Comparison of ENCODE assay signal across 10 mouse cellular contexts in the genomic region with DNA sequence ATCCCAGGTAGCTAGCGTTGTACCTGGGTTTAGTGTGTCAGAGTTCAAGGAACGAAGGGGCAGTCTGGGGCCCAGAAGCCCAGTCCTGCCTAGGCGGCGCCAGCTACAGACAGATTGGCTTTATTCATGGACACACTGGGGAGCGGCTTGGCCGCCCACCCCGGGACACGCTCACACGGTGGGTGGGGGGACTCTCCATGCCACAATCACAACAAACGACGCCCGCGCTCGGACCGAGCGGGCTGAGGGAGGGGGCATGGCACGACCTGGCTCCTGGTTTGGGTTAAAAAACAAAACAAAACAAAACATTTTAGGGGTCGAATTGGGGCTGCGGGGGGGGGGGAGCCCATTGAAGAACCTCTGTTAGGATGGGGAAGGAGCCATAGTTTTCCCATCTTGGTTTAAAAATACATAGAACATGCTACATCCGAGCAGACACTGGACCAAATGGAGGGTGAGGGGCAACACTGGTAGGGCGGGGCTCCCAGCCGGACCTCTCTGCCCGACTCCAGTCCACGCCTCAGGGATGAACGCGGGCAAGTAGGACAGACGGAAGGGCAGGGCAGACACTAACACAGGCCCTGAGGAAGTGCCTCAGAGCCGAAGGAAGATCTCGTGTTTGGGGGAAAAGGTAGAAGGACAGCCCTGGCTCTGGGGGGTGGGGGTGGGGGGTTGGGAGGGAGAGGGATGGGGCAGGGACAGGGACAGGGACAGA. TPM values are rescaled to one million over a fixed set of nuclear protein-coding genes. Genes with fewer than 3 reads are reported as not detected.
DNase-seq lines count a peak whose midpoint lies in the region; ATAC-seq and TF ChIP-seq lines count a peak whose summit lies in the region.
"Had no signal": no experiment of that assay in that cellular context is flagged by ENCODE, and none has a peak within 500 bp of the region (broad histone marks: within the 10 kb centered on the region; RNA-seq: fewer than 3 reads in every experiment).

No protein-coding gene starts in this region.

- no peak overlapping the region for H3ac ChIP-seq in myocyte (ENCODE audit: control insufficient read depth, insufficient read length)

- TF ChIP-seq POLR2A in myocyte (IDR thresholded peaks at IDR 0.05; ENCODE audit: insufficient read length, low read depth), result no peak

- under 1% methylated on average over 29 of the region's 29 CpGs for WGBS in embryonic facial prominence, embryonic 11.5 days
- under 1% methylated on average over 29 of the region's 29 CpGs for WGBS in hindbrain, postnatal 0 days

- peak; percentile 1; the same call in 1 of the 2 replicates for TF ChIP-seq CTCF in layer of hippocampus, adult 2 months (conservative IDR thresholded peaks at IDR 0.05)
- TF ChIP-seq CTCF in hindbrain, postnatal 0 days (IDR thresholded peaks at IDR 0.05; ENCODE audit: low read depth), result no peak

- ATAC-seq in embryonic facial prominence, embryonic 11.5 days (replicated peaks; ENCODE audit: insufficient number of reproducible peaks, low FRiP score, low TSS enrichment, low read depth), result no peak; the same call in 1 of the 2 replicates
- no peak; the same call in 1 of the 2 replicates for ATAC-seq in hindbrain, postnatal 0 days

- no peaks in the 10 kb centered on the region for H3K9me3 ChIP-seq in embryonic facial prominence, embryonic 11.5 days (replicated peaks; ENCODE audit: control insufficient read depth, low read length)
- no peaks in the 10 kb centered on the region for H3K9me3 ChIP-seq in hindbrain, postnatal 0 days (ENCODE audit: low read length)

- peak overlapping the region; percentile 76 for H3K4me2 ChIP-seq in embryonic facial prominence, embryonic 11.5 days (ENCODE audit: low read depth, low read length)
- peak overlapping the region; percentile 56 for H3K4me2 ChIP-seq in hindbrain, postnatal 0 days (ENCODE audit: low read depth, low read length)
- peak overlapping the region; percentile 77 for H3K4me2 ChIP-seq in myocyte (ENCODE audit: low read depth)

- 0 out of 2 replicates have a peak, but pooled peaks cover 2% of the 10 kb centered on the region for H3K4me1 ChIP-seq in embryonic facial prominence, embryonic 11.5 days (ENCODE audit: control insufficient read depth, insufficient read depth, low read length)
- H3K4me1 ChIP-seq in hindbrain, postnatal 0 days (ENCODE audit: insufficient read depth, low read length), result peaks cover 32% of the 10 kb centered on the region

- peak overlapping the region; percentile 47 for H3K4me3 ChIP-seq in layer of hippocampus, adult 2 months
- peak overlapping the region; percentile 30 for H3K4me3 ChIP-seq in embryonic facial prominence, embryonic 11.5 days (ENCODE audit: low read depth, low read length)
- peak overlapping the region; percentile 38 for H3K4me3 ChIP-seq in hindbrain, postnatal 0 days (ENCODE audit: low read length)
- peak overlapping the region; percentile 1 for H3K4me3 ChIP-seq in myocyte

- intact Hi-C loops in gastrocnemius, postnatal 36 days (cut with DNase I), result no loop called here

- peak overlapping the region; percentile 96 for H3K27ac ChIP-seq in layer of hippocampus, adult 2 months
- H3K27ac ChIP-seq in embryonic facial prominence, embryonic 11.5 days (replicated peaks; ENCODE audit: low read depth, low read length), result no peak overlapping the region
- H3K27ac ChIP-seq in hindbrain, postnatal 0 days, result peak overlapping the region; percentile 92
- H3K27ac ChIP-seq: macrophage had no signal

- H3K36me3 ChIP-seq in embryonic facial prominence, embryonic 11.5 days (replicated peaks; ENCODE audit: control insufficient read depth, insufficient read depth, low read depth, low read length), result no peaks in the 10 kb centered on the region
- no peaks in the 10 kb centered on the region for H3K36me3 ChIP-seq in hindbrain, postnatal 0 days (ENCODE audit: insufficient read depth, low read length)
- H3K36me3 ChIP-seq in myocyte (ENCODE audit: control insufficient read depth, insufficient read depth), result no peaks in the 10 kb centered on the region

- H3K79me2 ChIP-seq in myocyte (ENCODE audit: control insufficient read depth, insufficient read depth), result no peaks in the 10 kb centered on the region

- no peak overlapping the region for H3K9ac ChIP-seq in embryonic facial prominence, embryonic 11.5 days (replicated peaks; ENCODE audit: low read length)
- peak overlapping the region; percentile 17 for H3K9ac ChIP-seq in hindbrain, postnatal 0 days (replicated peaks; ENCODE audit: low read length)

- DNase-seq in layer of hippocampus, adult 2 months (ENCODE audit: low spot score in 2 of 2), result no peak
- DNase-seq in layer of hippocampus, adult 9-11 months, result no peak
- no peak for DNase-seq in embryonic facial prominence, embryonic 11.5 days (ENCODE audit: low spot score)
- DNase-seq in hindbrain, postnatal 0 days (ENCODE audit: low spot score), result no peak
- no peak for DNase-seq in gastrocnemius, postnatal 36 days
- DNase-seq in left cerebral cortex, adult 11 months (ENCODE audit: low spot score), result no peak
- DNase-seq in B cell, adult 2 months, result no peak

- H3K27me3 ChIP-seq in embryonic facial prominence, embryonic 11.5 days (ENCODE audit: control insufficient read depth, insufficient read depth, low read length), result peaks cover 10% of the 10 kb centered on the region
- H3K27me3 ChIP-seq in hindbrain, postnatal 0 days (ENCODE audit: insufficient read depth, low read length), result no peaks in the 10 kb centered on the region
- peaks cover 36% of the 10 kb centered on the region for H3K27me3 ChIP-seq in myocyte (ENCODE audit: control insufficient read depth, insufficient read depth, insufficient read length)

TF ChIP-seq in myocyte, 11 proteins besides CTCF, POLR2A, EP300 and RAD21:
- no peak for TF ChIP-seq MYOG (IDR thresholded peaks at IDR 0.05; ENCODE audit: control insufficient read depth in 1 of 3, insufficient read depth in 1 of 3, insufficient read length in 2 of 3, low read depth in 2 of 3)
- TF ChIP-seq POLR2AphosphoS2 (IDR thresholded peaks at IDR 0.05; ENCODE audit: insufficient read length, low read depth), result no peak
- no peak for TF ChIP-seq TCF3 (IDR thresholded peaks at IDR 0.05; ENCODE audit: insufficient read length, low read depth)
- TF ChIP-seq CEBPB (IDR thresholded peaks at IDR 0.05; ENCODE audit: insufficient read depth, poor library complexity, severe bottlenecking), result no peak
- no peak for TF ChIP-seq MAX (IDR thresholded peaks at IDR 0.05; ENCODE audit: low read depth)
- TF ChIP-seq USF1 (IDR thresholded peaks at IDR 0.05; ENCODE audit: low read depth), result no peak
- TF ChIP-seq TCF12 (IDR thresholded peaks at IDR 0.05; ENCODE audit: insufficient read depth, poor library complexity, severe bottlenecking), result no peak
- no peak for TF ChIP-seq MYOD1 (IDR thresholded peaks at IDR 0.05; ENCODE audit: control insufficient read depth in 1 of 3, insufficient read length in 2 of 3, low read depth in 2 of 3)
- no peak for TF ChIP-seq REST (IDR thresholded peaks at IDR 0.05; ENCODE audit: insufficient read depth, insufficient read length)
- TF ChIP-seq E2F4 (IDR thresholded peaks at IDR 0.05; ENCODE audit: insufficient read depth), result no peak
- TF ChIP-seq SRF (IDR thresholded peaks at IDR 0.05; ENCODE audit: control insufficient read depth, insufficient read length, low read depth), result no peak

RNA-seq across cellular contexts. Expression of gene Sncb, which starts 7.5 kb away (rescaled TPM):
- 100 to 1,000 TPM; 655 to 657 TPM for total RNA-seq in layer of hippocampus, adult 2 months (2021)
- polyA plus RNA-seq in embryonic facial prominence, embryonic 11.5 days (2014; fragmentation: Nextera tagmentation; extraction: Ambion mirVana), result 0.36 and 0.46 TPM in 2 replicates
- 96.8 and 111 TPM in 2 replicates for total RNA-seq in hindbrain, postnatal 0 days (2014; rRNA removed)
- 202 and 222 TPM in 2 replicates for polyA plus RNA-seq in hindbrain, postnatal 0 days (2015; fragmentation: Nextera tagmentation; extraction: Ambion mirVana)
- polyA plus RNA-seq in myocyte (2012; fragmentation: generic; extraction: Trizol), result not detected
- total RNA-seq in gastrocnemius, postnatal 36 days (2021), result not detected
- polyA plus RNA-seq: macrophage had no signal

RNA-seq across cellular contexts. Expression of gene Gprin1, which starts 9.2 kb away (rescaled TPM):
- 100 to 1,000 TPM; 146 to 150 TPM for total RNA-seq in layer of hippocampus, adult 2 months (2021)
- polyA plus RNA-seq in embryonic facial prominence, embryonic 11.5 days (2014; fragmentation: Nextera tagmentation; extraction: Ambion mirVana), result 3.0 and 3.4 TPM in 2 replicates
- total RNA-seq in hindbrain, postnatal 0 days (2014; rRNA removed), result 146 and 153 TPM in 2 replicates
- 18.3 and 19.9 TPM in 2 replicates for polyA plus RNA-seq in hindbrain, postnatal 0 days (2015; fragmentation: Nextera tagmentation; extraction: Ambion mirVana)
- polyA plus RNA-seq in myocyte (2012; fragmentation: generic; extraction: Trizol), result 0.11 TPM
- not detected for total RNA-seq in gastrocnemius, postnatal 36 days (2021)
- polyA plus RNA-seq: macrophage had no signal

RNA-seq across cellular contexts. Expression of gene Eif4e1b, which starts 24.9 kb away (rescaled TPM):
- total RNA-seq in layer of hippocampus, adult 2 months (2021), result not detected
- not detected in 2 replicates for polyA plus RNA-seq in embryonic facial prominence, embryonic 11.5 days (2014; fragmentation: Nextera tagmentation; extraction: Ambion mirVana)
- not detected in 2 replicates for total RNA-seq in hindbrain, postnatal 0 days (2014; rRNA removed)
- polyA plus RNA-seq in hindbrain, postnatal 0 days (2015; fragmentation: Nextera tagmentation; extraction: Ambion mirVana), result not detected in 2 replicates
- not detected for polyA plus RNA-seq in myocyte (2012; fragmentation: generic; extraction: Trizol)
- total RNA-seq in gastrocnemius, postnatal 36 days (2021), result not detected
- polyA plus RNA-seq: frontal cortex, adult 2 months; macrophage had no signal

RNA-seq across cellular contexts. Expression of gene Tspan17, which starts 30.3 kb away (rescaled TPM):
- total RNA-seq in layer of hippocampus, adult 2 months (2021), result 10 to 100 TPM; 96.7 to 97.7 TPM
- 6.7 and 8.5 TPM in 2 replicates for polyA plus RNA-seq in embryonic facial prominence, embryonic 11.5 days (2014; fragmentation: Nextera tagmentation; extraction: Ambion mirVana)
- 53.2 and 60.5 TPM in 2 replicates for total RNA-seq in hindbrain, postnatal 0 days (2014; rRNA removed)
- polyA plus RNA-seq in hindbrain, postnatal 0 days (2015; fragmentation: Nextera tagmentation; extraction: Ambion mirVana), result 143 and 153 TPM in 2 replicates
- 65.3 TPM for polyA plus RNA-seq in myocyte (2012; fragmentation: generic; extraction: Trizol)
- total RNA-seq in gastrocnemius, postnatal 36 days (2021), result 10 to 100 TPM; 16.3 to 23.4 TPM

RNA-seq across cellular contexts. Expression of gene Cdhr2, which starts 57.7 kb away (rescaled TPM):
- under 1 TPM; 0.33 to 0.44 TPM for total RNA-seq in layer of hippocampus, adult 2 months (2021)
- not detected in 2 replicates for polyA plus RNA-seq in embryonic facial prominence, embryonic 11.5 days (2014; fragmentation: Nextera tagmentation; extraction: Ambion mirVana)
- 0.22 and 0.37 TPM in 2 replicates for total RNA-seq in hindbrain, postnatal 0 days (2014; rRNA removed)
- polyA plus RNA-seq in hindbrain, postnatal 0 days (2015; fragmentation: Nextera tagmentation; extraction: Ambion mirVana), result 0.35 and 0.41 TPM in 2 replicates
- not detected for polyA plus RNA-seq in myocyte (2012; fragmentation: generic; extraction: Trizol)
- total RNA-seq in gastrocnemius, postnatal 36 days (2021), result not detected
- polyA plus RNA-seq: macrophage had no signal

Comparison
In these comparisons a context has a peak if more than half of its experiments do, and no peak if none do; other contexts are left out.
1. RNA of gene Sncb, which starts 7.5 kb away (total RNA-seq): 655 to 657 TPM in layer of hippocampus, adult 2 months and 96.8 to 111 TPM in hindbrain, postnatal 0 days; not detected in gastrocnemius, postnatal 36 days; every median in the first group is over 10 times any median in the second.
2. RNA of gene Gprin1, which starts 9.2 kb away (total RNA-seq): 146 to 150 TPM in layer of hippocampus, adult 2 months and 146 to 153 TPM in hindbrain, postnatal 0 days; not detected in gastrocnemius, postnatal 36 days; every median in the first group is over 100 times any median in the second.
3. Peak in every context shown above with its lines, with median percentiles within 50 percentile points of each other: H3K4me3 ChIP-seq and H3K4me2 ChIP-seq.